Mouse (Mus musculus): ENCODE measurements at regions not wholly inside any gene's neighbourhood (a gene's known extent, or its start where the extent isn't known, plus 50 kb on each side); places are given as distances from the start of the nearest gene placed in this dataset.
"Not testable (repeated sequence)": the region's sequence is repeated elsewhere in the genome, so short reads cannot be mapped to it uniquely, and the experiment has no call there.

- DNase-seq (ENCODE audit: low spot score) (no peak), ATAC-seq (ENCODE audit: low FRiP score) (no peak)
- TF ChIP-seq CTCF (IDR thresholded peaks at IDR 0.05): no peak
- WGBS: 77% methylated on average over 4 of the region's 4 CpGs
- Histone ChIP-seq H3K27ac (ENCODE audit: low read depth, low read length) (no peak overlapping the region), H3K4me1 (ENCODE audit: insufficient read depth, low read length) (no peaks in the 10 kb centered on the region), H3K36me3 (ENCODE audit: insufficient read depth, low read length) (no peaks in the 10 kb centered on the region), H3K27me3 (ENCODE audit: insufficient read depth, low read length) (no peaks in the 10 kb centered on the region), H3K9ac (replicated peaks; ENCODE audit: low read length, poor library complexity, severe bottlenecking) (no peak overlapping the region), H3K9me3 (ENCODE audit: low read length) (no peaks in the 10 kb centered on the region), H3K4me2 (ENCODE audit: low read depth, low read length, poor library complexity, severe bottlenecking) (no peak overlapping the region), H3K4me3 (ENCODE audit: low read depth, low read length) (no peak overlapping the region)
Measured at GRCm38 (mm10) chr4:67194425-67194824, 367.0 kb downstream of the Tlr4 start.

DNA sequence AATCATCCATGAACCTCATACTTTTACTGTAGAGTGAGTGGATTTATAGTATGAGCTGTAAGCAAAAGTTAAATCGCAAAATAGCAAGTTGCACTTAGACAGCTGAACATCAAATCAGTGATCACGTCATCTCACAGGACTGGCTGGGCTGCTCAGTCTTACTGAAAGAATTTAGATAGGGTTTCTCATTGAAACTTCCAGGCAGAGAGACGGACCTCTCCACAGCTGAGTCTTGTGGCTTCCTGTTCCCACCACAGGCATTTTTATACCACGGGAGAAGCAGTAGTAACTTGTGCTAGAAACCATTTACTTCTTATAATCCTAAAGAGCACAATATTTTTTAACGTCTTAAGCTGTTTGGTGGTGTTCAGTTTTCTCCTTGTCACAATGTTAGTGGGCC, 369.5 kb downstream of the Tlr4 start:
- H3K4me1 ChIP-seq (ENCODE audit: insufficient read depth, low read length): no peaks in the 10 kb centered on the region
- H3K9ac ChIP-seq (replicated peaks; ENCODE audit: low read length, poor library complexity, severe bottlenecking): no peak overlapping the region
- no peak for ATAC-seq (ENCODE audit: low FRiP score)
- DNase-seq (ENCODE audit: low spot score): no peak
- H3K36me3 ChIP-seq (ENCODE audit: insufficient read depth, low read length): no peaks in the 10 kb centered on the region
- no peaks in the 10 kb centered on the region for H3K27me3 ChIP-seq (ENCODE audit: insufficient read depth, low read length)
- no peak for TF ChIP-seq CTCF (IDR thresholded peaks at IDR 0.05)
- no peak overlapping the region for H3K4me2 ChIP-seq (ENCODE audit: low read depth, low read length, poor library complexity, severe bottlenecking)
- WGBS: 87% methylated on average over 5 of the region's 5 CpGs
- no peak overlapping the region for H3K27ac ChIP-seq (ENCODE audit: low read depth, low read length)
- H3K4me3 ChIP-seq (ENCODE audit: low read depth, low read length): no peak overlapping the region
- no peaks in the 10 kb centered on the region for H3K9me3 ChIP-seq (ENCODE audit: low read length)

DNA sequence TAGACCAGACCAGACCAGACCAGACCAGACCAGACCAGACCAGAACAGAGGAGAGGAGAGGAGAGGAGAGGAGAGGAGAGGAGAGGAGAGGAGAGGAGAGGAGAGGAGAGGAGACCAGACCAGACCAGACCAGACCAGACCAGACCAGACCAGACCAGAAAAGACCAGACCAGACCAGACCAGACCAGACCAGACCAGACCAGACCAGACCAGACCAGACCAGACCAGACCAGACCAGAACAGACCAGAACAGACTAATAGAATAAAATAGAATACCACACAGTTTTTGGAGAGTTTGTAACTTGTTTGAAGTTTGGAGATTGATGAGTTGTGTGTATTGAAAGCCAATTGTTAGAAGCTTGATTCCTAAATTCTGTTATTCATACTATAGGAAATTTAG, 381.0 kb downstream of the Tlr4 start:
- not testable (repeated sequence) for H3K9me3 ChIP-seq (ENCODE audit: low read length); ATAC-seq (ENCODE audit: low FRiP score); DNase-seq (ENCODE audit: low spot score); H3K36me3 ChIP-seq (ENCODE audit: insufficient read depth, low read length); H3K4me3 ChIP-seq (ENCODE audit: low read depth, low read length); H3K9ac ChIP-seq (replicated peaks; ENCODE audit: low read length, poor library complexity, severe bottlenecking); H3K4me1 ChIP-seq (ENCODE audit: insufficient read depth, low read length); H3K27me3 ChIP-seq (ENCODE audit: insufficient read depth, low read length); H3K27ac ChIP-seq (ENCODE audit: low read depth, low read length); H3K4me2 ChIP-seq (ENCODE audit: low read depth, low read length, poor library complexity, severe bottlenecking)

DNA sequence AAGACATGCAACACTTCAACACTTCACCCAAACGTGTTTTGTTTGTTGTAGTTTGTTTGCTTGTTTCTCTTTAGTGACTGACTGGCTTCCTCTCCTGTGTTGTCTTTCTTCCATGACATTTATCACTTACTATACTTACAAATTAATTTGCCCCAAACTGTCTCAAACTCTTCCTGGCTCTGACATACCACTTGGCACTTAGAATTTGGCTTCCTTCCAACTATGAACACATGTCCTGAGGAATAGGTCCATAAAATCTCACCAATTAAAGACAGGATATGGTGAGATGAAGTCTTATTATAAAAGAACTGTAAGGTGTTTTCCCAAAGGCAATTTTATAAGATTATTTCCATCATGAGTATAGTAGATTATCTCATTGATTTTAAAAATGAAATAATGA, 386.0 kb downstream of the Tlr4 start:
- H3K36me3 ChIP-seq (ENCODE audit: insufficient read depth, low read length): no peaks in the 10 kb centered on the region
- no peaks in the 10 kb centered on the region for H3K4me1 ChIP-seq (ENCODE audit: insufficient read depth, low read length)
- no peak for DNase-seq (ENCODE audit: low spot score)
- H3K9me3 ChIP-seq (ENCODE audit: low read length): no peaks in the 10 kb centered on the region
- no peak for TF ChIP-seq CTCF (IDR thresholded peaks at IDR 0.05)
- no peak overlapping the region for H3K27ac ChIP-seq (ENCODE audit: low read depth, low read length)
- 67% methylated on average over 1 of the region's 1 CpGs for WGBS
- no peak overlapping the region for H3K4me3 ChIP-seq (ENCODE audit: low read depth, low read length)
- H3K9ac ChIP-seq (replicated peaks; ENCODE audit: low read length, poor library complexity, severe bottlenecking): no peak overlapping the region
- H3K4me2 ChIP-seq (ENCODE audit: low read depth, low read length, poor library complexity, severe bottlenecking): no peak overlapping the region
- ATAC-seq (ENCODE audit: low FRiP score): no peak
- no peaks in the 10 kb centered on the region for H3K27me3 ChIP-seq (ENCODE audit: insufficient read depth, low read length)

GRCm38 (mm10) chr4:67224533-67224932, 397.1 kb downstream of the Tlr4 start:
- ATAC-seq (ENCODE audit: low FRiP score) (no peak), DNase-seq (ENCODE audit: low spot score) (no peak)
- no peak overlapping the region for H3K9ac ChIP-seq (replicated peaks; ENCODE audit: low read length, poor library complexity, severe bottlenecking)
- TF ChIP-seq CTCF (IDR thresholded peaks at IDR 0.05): no peak
- H3K36me3 ChIP-seq (ENCODE audit: insufficient read depth, low read length): no peaks in the 10 kb centered on the region
- H3K4me2 ChIP-seq (ENCODE audit: low read depth, low read length, poor library complexity, severe bottlenecking): no peak overlapping the region
- H3K4me1 ChIP-seq (ENCODE audit: insufficient read depth, low read length): no peaks in the 10 kb centered on the region
- no peak overlapping the region for H3K27ac ChIP-seq (ENCODE audit: low read depth, low read length)
- H3K27me3 ChIP-seq (ENCODE audit: insufficient read depth, low read length): no peaks in the 10 kb centered on the region
- no peak overlapping the region for H3K4me3 ChIP-seq (ENCODE audit: low read depth, low read length)
- H3K9me3 ChIP-seq (ENCODE audit: low read length): no peaks in the 10 kb centered on the region

DNA sequence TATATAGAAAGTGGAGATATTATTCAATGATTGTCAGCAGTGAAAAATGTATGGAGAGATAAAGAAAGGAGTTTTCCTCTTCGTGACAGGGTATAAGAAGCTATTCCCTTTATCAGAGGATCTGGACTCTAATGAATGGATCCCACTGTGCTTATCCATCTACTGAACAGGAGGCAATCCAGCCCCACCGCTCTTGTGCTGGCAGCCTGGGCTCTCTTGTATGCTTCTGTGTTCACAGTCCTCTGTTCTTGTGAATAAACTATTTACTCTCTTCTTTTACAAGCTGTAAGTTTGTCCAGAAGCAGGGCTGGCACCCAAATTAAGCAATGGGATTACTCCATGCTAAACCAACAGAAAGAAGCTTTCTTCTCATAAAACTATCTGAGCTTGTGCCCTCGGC, 401.8 kb downstream of the Tlr4 start:
- Histone ChIP-seq H3K4me1 (ENCODE audit: insufficient read depth, low read length) (no peaks in the 10 kb centered on the region), H3K4me2 (ENCODE audit: low read depth, low read length, poor library complexity, severe bottlenecking) (no peak overlapping the region), H3K4me3 (ENCODE audit: low read depth, low read length) (no peak overlapping the region), H3K9ac (replicated peaks; ENCODE audit: low read length, poor library complexity, severe bottlenecking) (no peak overlapping the region), H3K9me3 (ENCODE audit: low read length) (no peaks in the 10 kb centered on the region), H3K36me3 (ENCODE audit: insufficient read depth, low read length) (no peaks in the 10 kb centered on the region), H3K27me3 (ENCODE audit: insufficient read depth, low read length) (no peaks in the 10 kb centered on the region), H3K27ac (ENCODE audit: low read depth, low read length) (no peak overlapping the region)
- no peak for ATAC-seq (ENCODE audit: low FRiP score)
- peak; percentile 23 for DNase-seq (ENCODE audit: low spot score)
- WGBS: 62% methylated on average over 3 of the region's 3 CpGs
- TF ChIP-seq CTCF (IDR thresholded peaks at IDR 0.05): no peak

DNA sequence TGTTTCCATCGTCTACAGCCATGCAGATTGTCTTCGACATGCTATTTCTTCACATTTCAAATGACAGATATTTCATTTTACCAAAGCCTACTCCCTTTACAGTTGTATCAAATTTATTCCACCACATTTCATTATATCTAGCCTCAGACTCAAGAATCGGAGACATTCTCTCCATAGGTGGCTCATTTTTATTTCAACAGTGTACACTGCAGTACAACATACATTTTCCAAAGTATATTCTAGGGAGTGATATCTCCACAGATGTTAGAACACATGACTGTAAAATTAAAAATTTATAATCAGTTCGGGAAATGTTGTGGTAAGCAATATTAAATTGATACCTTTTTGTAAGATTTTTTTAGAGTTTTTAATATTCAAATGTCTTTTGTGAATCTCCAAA, 446.2 kb downstream of the Tlr4 start:
- WGBS: 78% methylated on average over 4 of the region's 4 CpGs
- DNase-seq (ENCODE audit: low spot score) (no peak), ATAC-seq (ENCODE audit: low FRiP score) (no peak)
- Histone ChIP-seq H3K9me3 (ENCODE audit: low read length) (no peaks in the 10 kb centered on the region), H3K9ac (replicated peaks; ENCODE audit: low read length, poor library complexity, severe bottlenecking) (no peak overlapping the region), H3K36me3 (ENCODE audit: insufficient read depth, low read length) (no peaks in the 10 kb centered on the region), H3K4me3 (ENCODE audit: low read depth, low read length) (no peak overlapping the region), H3K4me2 (ENCODE audit: low read depth, low read length, poor library complexity, severe bottlenecking) (no peak overlapping the region), H3K27ac (ENCODE audit: low read depth, low read length) (no peak overlapping the region), H3K4me1 (ENCODE audit: insufficient read depth, low read length) (no peaks in the 10 kb centered on the region), H3K27me3 (ENCODE audit: insufficient read depth, low read length) (no peaks in the 10 kb centered on the region)
- no peak for TF ChIP-seq CTCF (IDR thresholded peaks at IDR 0.05)

All from midbrain, postnatal 0 days (tissue).